Comparison of ENCODE assay signal across 19 mouse cellular contexts in genomic region chr2:134452748-134453147, GRCm38 (mm10).
A peak's percentile ranks its signal among the peaks of the same experiment; 100 is the strongest.
DNase-seq lines count a peak whose midpoint lies in the region; ATAC-seq and TF ChIP-seq lines count a peak whose summit lies in the region.
"Had no signal": no experiment of that assay in that cellular context is flagged by ENCODE, and none has a peak within 500 bp of the region (broad histone marks: within the 10 kb centered on the region; RNA-seq: fewer than 3 reads in every experiment).

No protein-coding gene starts in this region.

- TF ChIP-seq CTCF in brain, embryonic 14.5 days (IDR thresholded peaks at IDR 0.05; ENCODE audit: borderline replicate concordance, extremely low read depth, insufficient read depth, insufficient read length): no peak
- TF ChIP-seq CTCF in kidney, adult 2 months (conservative IDR thresholded peaks at IDR 0.05; ENCODE audit: insufficient read depth, insufficient read length, low read depth, low read length): no peak

- TF ChIP-seq POLR2A in brain, embryonic 14.5 days (IDR thresholded peaks at IDR 0.05; ENCODE audit: borderline replicate concordance, extremely low read depth, insufficient read depth, insufficient read length, poor library complexity, severe bottlenecking): no peak
- no peak for TF ChIP-seq POLR2A in kidney, adult 2 months (IDR thresholded peaks at IDR 0.05; ENCODE audit: low read depth, low read length)

- peak; percentile 62; the same call in 1 of the 2 replicates for ATAC-seq in forebrain, embryonic 16.5 days
- ATAC-seq in forebrain, embryonic 15.5 days (replicated peaks): no peak
- ATAC-seq: activated CD4-positive, CD25-positive, alpha-beta regulatory T cell, adult 4 months; Patski had no signal

- intact Hi-C loops in heart, postnatal 36 days (cut with DNase I): no loop called here

- H3K4me2 ChIP-seq in forebrain, embryonic 16.5 days (ENCODE audit: low read length): no peak overlapping the region
- no peak overlapping the region for H3K4me2 ChIP-seq in forebrain, embryonic 15.5 days (replicated peaks)
- H3K4me2 ChIP-seq: embryonic facial prominence, embryonic 12.5 days had no signal

- H3K9ac ChIP-seq in forebrain, embryonic 16.5 days (replicated peaks; ENCODE audit: low read depth, low read length): no peak overlapping the region
- H3K9ac ChIP-seq in forebrain, embryonic 15.5 days (replicated peaks): no peak overlapping the region
- H3K9ac ChIP-seq: embryonic facial prominence, embryonic 12.5 days had no signal

- H3K9me3 ChIP-seq in forebrain, embryonic 16.5 days (ENCODE audit: control insufficient read depth, low read length): no peaks in the 10 kb centered on the region
- H3K9me3 ChIP-seq in forebrain, embryonic 15.5 days: no peaks in the 10 kb centered on the region
- H3K9me3 ChIP-seq: embryonic facial prominence, embryonic 10.5 days; embryonic facial prominence, embryonic 12.5 days had no signal

- whole genome bisulfite sequencing in forebrain, embryonic 16.5 days: 57% methylated on average over 1 of the region's 1 CpGs
- WGBS in forebrain, embryonic 15.5 days: 54% methylated on average over 1 of the region's 1 CpGs
- 80% methylated on average over 1 of the region's 1 CpGs for WGBS in kidney, adult 2 months

- peaks cover 4% of the 10 kb centered on the region; the same call in 1 of the 2 replicates for H3K4me1 ChIP-seq in forebrain, embryonic 16.5 days (replicated peaks; ENCODE audit: control insufficient read depth, insufficient read depth, low read length)
- H3K4me1 ChIP-seq in forebrain, embryonic 15.5 days: peaks cover 6% of the 10 kb centered on the region
- H3K4me1 ChIP-seq in kidney, adult 2 months (ENCODE audit: control insufficient read depth, insufficient read depth, low read length): no peaks in the 10 kb centered on the region
- H3K4me1 ChIP-seq: embryonic facial prominence, embryonic 12.5 days had no signal

- H3K27me3 ChIP-seq in forebrain, embryonic 16.5 days (replicated peaks; ENCODE audit: control insufficient read depth, insufficient read depth, low read length): no peaks in the 10 kb centered on the region
- no peaks in the 10 kb centered on the region for H3K27me3 ChIP-seq in forebrain, embryonic 15.5 days
- H3K27me3 ChIP-seq in kidney, adult 2 months (replicated peaks; ENCODE audit: control insufficient read depth, insufficient read depth, low read length): no peaks in the 10 kb centered on the region
- H3K27me3 ChIP-seq: embryonic facial prominence, embryonic 12.5 days had no signal

- H3K4me3 ChIP-seq in forebrain, embryonic 16.5 days (replicated peaks; ENCODE audit: low read length): no peak overlapping the region
- H3K4me3 ChIP-seq in forebrain, embryonic 15.5 days: no peak overlapping the region
- H3K4me3 ChIP-seq in kidney, adult 2 months (ENCODE audit: insufficient read depth, low read depth, low read length): no peak overlapping the region
- H3K4me3 ChIP-seq: embryonic facial prominence, embryonic 10.5 days; embryonic facial prominence, embryonic 12.5 days had no signal

- DNase-seq in heart, adult 11 months: peak; percentile 34
- DNase-seq in heart, postnatal 36 days: no peak
- peak; percentile 58 for DNase-seq in Muller cell, postnatal 12 days (ENCODE audit: inconsistent ontology term)
- peak; percentile 37 for DNase-seq in brain, embryonic 14.5 days (ENCODE audit: low read depth)
- no peak for DNase-seq in kidney, adult 2 months
- DNase-seq: adrenal gland, adult 8-10 months; adrenal gland, postnatal 14 days; adrenal gland, postnatal 36 days; cerebellum, adult 11-12 months; cerebellum, adult 2 months; cerebellum, adult 9-10 months; cerebellum, postnatal 10 days; cerebellum, postnatal 25 days had no signal

- no peak overlapping the region for H3K27ac ChIP-seq in forebrain, embryonic 16.5 days (ENCODE audit: low read length)
- H3K27ac ChIP-seq in forebrain, embryonic 15.5 days (replicated peaks): no peak overlapping the region
- H3K27ac ChIP-seq in kidney, adult 2 months (ENCODE audit: insufficient read depth, low read depth, low read length): no peak overlapping the region
- H3K27ac ChIP-seq: embryonic facial prominence, embryonic 10.5 days; embryonic facial prominence, embryonic 12.5 days had no signal

- H3K36me3 ChIP-seq in forebrain, embryonic 16.5 days (ENCODE audit: control insufficient read depth, insufficient read depth): no peaks in the 10 kb centered on the region
- no peaks in the 10 kb centered on the region for H3K36me3 ChIP-seq in forebrain, embryonic 15.5 days
- no peaks in the 10 kb centered on the region for H3K36me3 ChIP-seq in kidney, adult 2 months (ENCODE audit: control insufficient read depth, insufficient read depth, low read length)
- H3K36me3 ChIP-seq: embryonic facial prominence, embryonic 10.5 days; embryonic facial prominence, embryonic 12.5 days had no signal

Comparison
In these comparisons a context has a peak if more than half of its experiments do, and no peak if none do; other contexts are left out.
1. DNase-seq: peak in heart, adult 11 months (single experiment), Muller cell, postnatal 12 days (single experiment) and brain, embryonic 14.5 days (single experiment); none in heart, postnatal 36 days (0 of 2) and kidney, adult 2 months (single experiment).